Mouse (Mus musculus) G1E (cell line): ENCODE data around the gene Trim43b.
"Not testable (repeated sequence)": the region's sequence is repeated elsewhere in the genome, so short reads cannot be mapped to it uniquely, and the experiment has no call there.

Experiments used
- CTCF ChIP-seq: IDR thresholded peaks from 2 replicates; pipeline ENCODE4 v1.5.1; 2012; ENCODE audit warnings: low read depth, low read length, inconsistent platforms, mixed read lengths
- GATA1 ChIP-seq: IDR thresholded peaks from 2 replicates; pipeline ENCODE4 v1.6.1; 2012; ENCODE audit warnings: borderline replicate concordance, low read length, inconsistent platforms, mixed read lengths
- GATA2 ChIP-seq: IDR thresholded peaks from 2 replicates; pipeline ENCODE4 v1.6.1; 2012; ENCODE audit warnings: low read depth, low read length, inconsistent platforms, borderline replicate concordance
- POLR2AphosphoS5 ChIP-seq: IDR thresholded peaks from 2 replicates; pipeline ENCODE4 v1.6.1; 2012; ENCODE audit warnings: low read depth, low read length, inconsistent platforms; ENCODE audit not compliant: insufficient replicate concordance
- TAL1 ChIP-seq: conservative IDR thresholded peaks from 2 replicates; pipeline ENCODE4 v1.6.1; 2012; ENCODE audit warnings: low read depth, low read length, inconsistent platforms, mixed read lengths

DNA sequence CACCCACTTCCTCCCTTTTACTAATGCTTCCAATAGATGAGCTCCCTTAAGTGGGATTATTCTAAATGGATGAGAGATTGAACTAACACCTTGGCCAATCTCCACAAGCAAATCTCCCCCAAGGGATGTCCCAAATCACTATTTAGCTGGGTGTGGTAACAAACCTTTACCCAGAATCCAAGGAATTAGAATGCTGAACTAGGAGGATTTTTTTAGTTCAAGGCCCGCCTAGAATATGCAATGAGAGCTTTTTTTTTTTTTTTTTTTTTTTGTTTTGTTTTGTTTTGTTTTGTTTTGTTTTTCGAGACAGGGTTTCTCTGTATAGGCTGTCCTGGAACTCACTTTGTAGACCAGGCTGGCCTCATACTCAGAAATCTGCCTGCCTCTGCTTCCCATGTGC, at the start of gene Trim43b:
- TF ChIP-seq CTCF, TAL1, GATA1, POLR2AphosphoS5, GATA2: not testable (repeated sequence)
